Mouse (Mus musculus): Measurements from ENCODE around the gene Cdk4.

The Cdk4 gene

DNA sequence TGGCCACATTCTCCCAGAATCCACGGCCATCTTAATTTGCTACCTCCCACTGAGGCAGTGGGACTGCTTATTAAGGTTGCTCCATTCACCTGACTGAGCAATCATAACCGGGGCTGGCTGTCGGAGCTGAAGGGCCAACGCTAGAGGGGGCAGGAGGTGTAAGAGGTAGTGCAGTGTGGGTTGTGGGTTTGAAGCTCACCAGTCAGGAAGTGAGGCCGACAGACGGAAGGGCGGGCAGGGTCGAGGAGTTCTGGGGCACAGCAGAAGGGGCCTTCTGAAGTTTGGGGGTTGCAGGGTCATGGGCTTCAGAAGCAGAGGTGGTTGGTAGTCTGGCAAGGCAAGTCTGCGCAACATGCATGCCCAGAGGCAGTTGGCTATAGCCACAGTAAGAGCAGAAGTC is 11.7 kb downstream of the Cdk4 start, which contains the start of gene Agap2:
TSS of gene Agap2 (plus strand) at position 205 of the 400 bp plus-strand sequence.
- in situ Hi-C loops (cut with MboI), result no loop called here

DNA sequence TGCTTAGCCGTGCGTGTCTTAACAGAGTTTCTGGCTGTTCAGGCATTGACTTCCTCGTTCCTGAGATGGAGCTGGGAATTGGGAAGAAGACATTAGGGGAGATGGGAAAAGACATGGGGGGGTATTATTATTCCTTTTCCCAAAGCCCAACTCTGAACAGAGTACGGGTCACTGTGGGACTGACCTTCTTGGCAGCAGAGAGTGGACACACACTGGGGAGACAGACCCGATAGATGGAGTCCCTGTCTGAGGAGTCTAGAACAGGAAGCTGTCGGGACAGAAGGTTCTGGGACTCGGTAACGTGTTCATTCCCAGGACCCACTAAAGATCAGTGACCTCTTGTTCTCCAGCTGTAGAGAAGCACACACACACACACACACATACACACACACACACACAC is 12.3 kb downstream of the Cdk4 start:
- in situ Hi-C loops (cut with MboI), result no loop called here

DNA sequence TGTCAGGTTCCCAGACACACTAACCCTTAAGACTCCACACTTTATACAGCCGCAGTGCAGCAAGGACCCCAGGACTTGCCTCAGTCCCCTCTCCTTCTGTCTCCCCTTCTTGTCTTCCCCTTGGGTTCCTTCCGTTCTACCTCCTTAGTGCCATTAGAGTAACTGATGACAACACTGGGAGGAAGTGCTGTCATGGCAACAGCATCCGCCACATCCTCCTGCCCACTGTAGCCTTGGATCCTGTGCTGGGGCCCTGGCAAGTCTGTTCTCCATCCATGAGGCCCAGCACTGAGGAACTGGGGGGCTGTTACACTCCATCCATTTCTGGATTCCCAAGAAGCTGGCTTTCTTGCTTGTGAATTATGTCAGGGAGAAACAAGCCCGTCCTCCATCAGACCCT is 12.7 kb downstream of the Cdk4 start:
- in situ Hi-C loops (cut with MboI), result no loop called here

GRCm38 (mm10) chr10:127077515-127077914 is 14.2 kb downstream of the Cdk4 start:
- in situ Hi-C loops (cut with MboI), result no loop called here

DNA sequence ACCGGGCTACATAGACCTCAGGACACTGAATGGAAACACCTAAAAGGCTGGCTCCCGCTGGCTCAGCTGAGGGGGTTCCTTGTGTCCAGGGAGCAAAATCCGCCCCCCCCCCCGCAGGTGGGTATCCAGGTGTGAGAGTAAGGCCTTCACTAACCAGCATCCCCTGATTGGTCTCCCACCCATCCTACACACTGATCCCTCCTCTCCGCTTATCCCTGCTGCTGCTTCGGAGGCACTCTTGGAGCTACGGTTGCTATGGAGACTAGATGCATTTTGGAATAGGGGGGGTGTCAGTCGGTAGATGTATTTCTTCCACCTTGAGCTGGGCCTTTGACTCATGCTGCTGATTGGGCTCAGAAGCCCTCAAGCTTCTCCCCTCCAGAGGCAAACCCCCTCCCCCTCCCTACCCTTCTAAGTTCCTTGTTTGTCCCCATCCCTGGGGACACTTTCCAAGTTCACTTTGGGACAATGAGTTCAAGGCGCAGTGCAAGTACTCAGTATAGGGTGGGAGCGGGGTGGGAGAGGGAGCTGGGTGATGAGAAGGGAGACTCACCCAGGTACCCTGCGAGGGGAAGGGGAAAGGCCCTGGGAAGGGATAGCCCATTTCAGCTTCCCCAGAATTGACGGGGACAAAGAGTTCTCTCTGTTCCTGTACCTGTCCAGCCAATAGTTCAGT is 14.8 kb downstream of the Cdk4 start:
- in situ Hi-C loops (cut with MboI), result no loop called here

DNA sequence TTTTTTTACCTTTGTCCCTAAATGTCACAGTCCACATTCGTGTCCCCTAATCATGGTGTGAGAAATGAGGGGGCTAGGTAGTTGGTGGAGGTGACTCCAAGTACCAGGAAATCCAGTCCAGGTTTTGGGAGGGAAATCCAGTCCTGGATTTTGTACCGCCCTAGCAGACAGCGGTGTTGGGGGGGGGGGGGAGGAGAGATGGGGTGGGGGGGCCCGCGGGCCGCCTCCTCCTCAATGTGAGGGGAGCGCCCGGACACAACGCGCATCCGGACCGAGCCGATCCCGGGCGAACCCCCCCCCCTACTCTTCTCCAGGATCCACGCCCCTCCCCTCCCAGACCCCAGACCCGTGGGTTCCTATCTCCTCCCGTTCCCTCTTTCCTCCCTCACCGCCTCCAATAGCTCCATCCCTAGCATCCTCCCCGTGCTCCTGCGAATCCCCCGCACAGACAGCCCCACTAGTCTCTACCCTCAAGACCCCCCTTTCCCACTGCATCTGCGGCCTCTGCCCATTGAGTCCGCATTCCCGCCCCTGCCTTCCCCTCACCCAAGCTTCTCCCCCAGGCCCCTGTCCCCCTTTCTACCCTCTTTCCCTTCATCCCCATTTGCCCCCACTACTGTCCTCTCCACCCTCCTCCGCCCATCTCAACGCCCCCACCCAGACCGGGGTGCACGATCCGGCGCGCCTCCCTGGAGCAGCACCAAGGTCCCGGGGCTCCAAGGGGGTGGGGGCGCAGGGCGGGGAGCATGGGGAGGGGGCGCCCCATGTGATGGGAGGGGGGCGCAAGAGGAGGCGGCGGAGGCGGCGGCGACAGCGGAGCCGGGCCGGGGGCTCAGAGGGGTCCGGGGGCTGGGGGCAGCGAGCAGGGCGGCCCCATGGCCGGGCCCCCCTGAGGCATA is 15.6 kb downstream of the Cdk4 start:
- in situ Hi-C loops (cut with MboI), result no loop called here

- in situ Hi-C loops (cut with MboI), result no loop called here
Observed at GRCm38 (mm10) chr10:127079665-127080391, 16.5 kb downstream of the Cdk4 start.

DNA sequence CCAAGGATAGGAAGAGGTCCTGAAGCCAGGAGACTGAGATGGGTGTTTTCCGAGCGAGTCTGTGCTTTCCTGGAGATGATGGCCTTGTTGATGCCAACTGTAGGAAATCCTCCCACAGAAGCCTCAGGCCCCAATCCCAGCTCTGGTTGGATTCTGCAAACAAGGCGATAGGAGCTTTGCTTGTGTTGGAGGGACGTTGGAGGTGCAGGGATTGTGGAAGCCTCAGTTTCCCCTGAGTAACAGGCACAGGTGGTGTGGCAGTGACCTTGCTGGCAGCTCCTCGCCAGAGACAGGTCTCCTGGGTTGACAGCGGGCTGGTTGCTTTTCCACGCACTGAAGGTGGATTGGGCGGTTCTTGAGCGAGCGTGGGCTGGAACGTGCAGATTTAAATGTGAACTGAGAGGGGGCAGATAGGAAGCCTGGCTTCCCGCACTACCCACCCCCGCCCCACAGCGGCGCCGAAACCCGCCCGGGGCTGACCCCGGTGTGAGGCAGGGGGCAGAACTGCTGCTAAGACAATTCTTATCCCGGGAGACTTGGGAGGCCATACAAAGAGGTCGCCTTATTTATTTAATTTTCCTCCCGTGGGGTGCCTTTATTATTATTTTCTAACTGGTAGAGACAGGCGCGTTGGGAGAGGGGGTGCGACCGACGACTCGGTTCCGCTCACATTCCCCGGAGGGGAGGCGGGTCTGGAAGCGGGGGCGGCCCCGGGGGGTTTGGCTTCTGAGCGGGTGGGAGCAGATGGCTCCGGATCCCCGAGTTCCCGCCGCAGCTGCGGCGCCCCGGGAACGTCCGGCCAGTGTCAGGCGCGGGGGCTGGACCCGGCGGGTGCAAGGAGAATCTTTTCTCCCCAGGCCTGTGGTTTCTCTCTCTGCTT is 17.8 kb downstream of the Cdk4 start:
- in situ Hi-C loops (cut with MboI), result no loop called here

GRCm38 (mm10) chr10:127081996-127082620 is 18.8 kb downstream of the Cdk4 start:
- in situ Hi-C loops (cut with MboI), result no loop called here

DNA sequence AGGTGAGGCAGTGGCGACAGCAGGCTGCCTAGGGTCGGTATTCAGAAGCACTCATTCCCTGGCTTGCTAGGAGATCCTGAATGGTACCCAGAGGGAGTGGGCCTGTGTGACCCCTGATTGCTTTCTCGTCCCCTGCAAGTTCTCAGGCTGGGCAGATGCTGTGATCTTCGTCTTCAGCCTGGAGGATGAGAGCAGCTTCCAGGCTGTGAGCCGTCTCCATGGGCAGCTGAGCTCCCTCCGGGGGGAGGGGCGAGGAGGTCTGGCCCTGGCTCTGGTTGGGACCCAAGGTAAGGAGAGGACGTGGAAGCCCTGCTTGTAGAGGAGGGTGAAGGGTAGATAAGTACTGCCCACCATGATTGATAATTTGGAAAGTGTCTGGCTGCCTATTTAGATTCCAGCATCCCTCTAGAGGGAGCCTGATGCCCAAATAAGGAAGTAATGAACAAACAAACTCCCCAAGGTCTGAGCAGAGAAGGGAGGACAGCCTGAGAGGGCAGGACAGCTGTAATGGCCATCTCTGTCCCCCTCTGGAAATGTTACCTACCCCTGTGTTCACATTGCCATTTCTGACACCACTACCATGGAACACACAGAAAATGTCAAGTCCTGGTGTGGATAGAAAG is 20.1 kb downstream of the Cdk4 start:
- in situ Hi-C loops (cut with MboI), result no loop called here

GRCm38 (mm10) chr10:127083915-127084306 is 20.6 kb downstream of the Cdk4 start:
- in situ Hi-C loops (cut with MboI), result no loop called here

GRCm38 (mm10) chr10:127085052-127085451 is 21.7 kb downstream of the Cdk4 start:
- in situ Hi-C loops (cut with MboI), result no loop called here

DNA sequence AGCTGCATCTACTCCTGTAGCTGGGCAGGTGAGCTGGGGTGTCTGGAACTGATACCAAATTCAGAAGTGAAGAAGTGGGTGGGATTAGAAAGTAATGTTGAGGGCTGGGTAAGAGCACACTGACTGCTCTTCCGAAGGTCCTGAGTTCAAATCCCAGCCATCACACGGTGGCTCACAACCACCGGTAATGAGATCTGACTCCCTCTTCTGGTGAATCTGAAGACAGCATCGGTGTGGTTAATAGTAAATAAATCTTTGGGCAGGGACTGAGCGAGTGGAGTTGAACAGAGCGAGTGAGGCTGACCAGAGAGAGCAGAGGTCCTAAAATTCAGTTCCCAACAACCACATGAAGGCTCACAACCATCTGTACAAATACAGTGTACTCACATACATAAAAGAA is 22.3 kb downstream of the Cdk4 start:
- in situ Hi-C loops (cut with MboI), result no loop called here

DNA sequence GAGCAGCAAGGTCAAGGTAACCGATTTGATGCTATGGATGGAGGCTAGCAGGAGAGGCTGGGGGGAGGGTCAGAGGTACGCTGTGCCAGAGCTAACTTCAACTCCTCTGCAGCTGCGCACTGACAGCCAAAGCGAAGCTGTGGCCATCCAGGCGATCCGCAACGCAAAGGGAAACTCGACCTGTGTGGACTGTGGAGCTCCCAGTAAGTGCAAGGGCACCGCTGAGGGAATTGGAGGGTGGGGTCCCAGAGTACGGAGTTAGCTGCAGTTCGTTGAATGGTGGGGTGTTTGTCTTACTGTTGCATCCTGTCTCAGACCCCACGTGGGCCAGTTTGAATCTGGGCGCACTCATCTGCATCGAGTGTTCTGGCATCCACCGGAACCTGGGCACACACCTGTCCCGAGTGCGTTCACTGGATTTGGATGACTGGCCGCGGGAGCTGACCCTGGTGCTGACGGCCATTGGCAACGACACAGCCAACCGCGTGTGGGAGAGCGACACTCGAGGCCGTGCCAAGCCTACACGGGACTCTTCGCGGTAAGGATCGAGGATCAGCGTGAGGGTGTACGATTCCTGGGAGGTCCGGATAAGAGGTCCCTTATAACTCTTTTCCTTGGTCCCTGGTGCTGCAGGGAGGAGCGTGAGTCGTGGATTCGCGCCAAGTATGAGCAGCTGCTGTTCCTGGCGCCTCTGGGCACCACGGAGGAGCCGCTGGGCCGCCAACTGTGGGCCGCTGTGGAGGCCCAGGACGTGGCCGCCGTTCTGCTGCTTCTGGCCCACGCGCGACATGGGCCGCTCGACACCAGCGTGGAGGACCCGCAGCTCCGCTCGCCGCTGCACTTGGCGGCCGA is 27.5 kb downstream of the Cdk4 start:
- in situ Hi-C loops (cut with MboI), result no loop called here

GRCm38 (mm10) chr10:127091507-127092396 is 28.4 kb downstream of the Cdk4 start:
- in situ Hi-C loops (cut with MboI), result no loop called here

DNA sequence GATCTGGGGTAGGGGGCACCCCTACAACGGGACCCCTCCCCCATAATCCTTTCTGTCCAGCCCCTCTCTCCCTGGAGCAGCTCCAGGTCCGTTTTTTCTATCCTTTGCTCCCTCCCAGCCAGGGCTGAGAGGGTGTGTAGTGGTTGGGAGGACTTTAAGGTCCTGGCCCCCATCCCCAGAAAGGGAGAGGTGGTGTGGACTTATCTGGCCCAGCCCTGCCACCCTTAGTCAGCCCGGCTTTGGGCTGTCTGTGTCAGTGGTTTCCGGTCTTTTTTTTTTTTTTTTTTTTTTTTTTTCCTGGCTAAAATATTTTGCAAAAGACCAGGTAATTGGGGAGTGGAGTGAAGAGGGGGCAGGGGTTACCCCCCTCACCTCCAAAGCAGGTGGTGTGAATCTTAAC is 29.4 kb downstream of the Cdk4 start:
- in situ Hi-C loops (cut with MboI), result no loop called here

- in situ Hi-C loops (cut with MboI), result no loop called here
Observed at GRCm38 (mm10) chr10:127094382-127094802, 31.1 kb downstream of the Cdk4 start.

- in situ Hi-C loops (cut with MboI), result no loop called here
Observed at GRCm38 (mm10) chr10:127098514-127098913, 35.2 kb downstream of the Cdk4 start.

- in situ Hi-C loops (cut with MboI), result no loop called here
Observed at GRCm38 (mm10) chr10:127099191-127099590, 35.9 kb downstream of the Cdk4 start.
